In the genomic region with DNA sequence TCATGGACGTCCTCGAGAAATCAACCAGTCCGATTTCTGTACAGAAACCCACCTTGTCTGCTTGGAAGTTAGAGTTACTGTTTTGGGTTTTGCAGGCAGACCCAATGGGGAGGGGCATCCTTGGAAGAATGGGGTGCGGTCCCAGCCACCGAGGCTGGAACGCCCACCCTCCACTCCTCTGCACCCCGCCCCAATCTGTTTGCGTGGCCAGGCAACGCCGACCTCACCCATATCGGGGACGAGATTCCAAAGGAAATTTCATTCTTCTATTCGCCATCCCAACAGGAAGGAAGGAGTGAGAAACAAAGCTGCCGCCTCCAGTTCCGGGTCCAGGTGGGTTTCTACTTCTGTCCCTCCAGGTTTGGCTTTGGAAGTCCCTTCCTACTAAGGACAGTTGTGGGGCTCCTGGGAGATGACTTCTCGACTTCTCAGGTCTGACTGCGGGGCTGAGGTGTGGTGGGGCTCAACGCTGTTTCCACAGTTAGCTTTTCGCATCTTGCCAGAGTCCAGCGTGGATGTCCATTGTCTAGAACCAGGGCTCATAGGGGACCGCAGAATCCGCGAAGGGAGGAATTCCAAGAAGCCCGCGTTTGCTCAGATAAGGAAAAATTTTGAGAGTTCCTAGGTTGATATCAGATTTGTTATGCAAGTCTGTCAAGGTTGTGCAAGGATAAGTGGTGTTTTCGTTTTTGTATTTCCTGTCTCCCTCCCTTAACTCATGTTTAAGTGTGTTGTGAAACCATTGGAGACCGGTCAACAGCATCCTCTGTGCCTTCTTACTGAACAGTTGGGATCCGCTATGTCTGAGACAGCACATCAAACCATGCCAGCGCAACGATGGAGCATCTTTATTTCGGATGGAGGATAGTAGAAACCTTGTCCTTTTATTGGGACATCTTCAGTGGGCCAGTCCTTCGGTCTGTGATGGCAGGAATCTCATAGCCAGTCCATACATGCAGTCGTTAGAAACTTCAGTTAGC, we compare ENCODE assay signal across 8 mouse cellular contexts. TPM values are rescaled to one million over a fixed set of nuclear protein-coding genes. Genes with fewer than 3 reads are reported as not detected.
DNase-seq lines count a peak whose midpoint lies in the region; ATAC-seq and TF ChIP-seq lines count a peak whose summit lies in the region.

A gene (plus strand): TSS at position 157 of the 980 bp plus-strand sequence.
A gene (plus strand): TSS at position 230 of the 980 bp plus-strand sequence.

- no peaks in the 10 kb centered on the region for H3K9me3 ChIP-seq in ES-Bruce4 (replicated peaks; ENCODE audit: control insufficient read depth, insufficient read depth, low read length, poor library complexity, severe bottlenecking)
- H3K9me3 ChIP-seq in embryonic facial prominence, embryonic 14.5 days (ENCODE audit: control insufficient read depth, low read length) = no peaks in the 10 kb centered on the region
- H3K9me3 ChIP-seq in heart, embryonic 13.5 days = no peaks in the 10 kb centered on the region

- TF ChIP-seq CTCF in ES-Bruce4 (IDR thresholded peaks at IDR 0.05; ENCODE audit: low read depth, low read length) = no peak

- TF ChIP-seq EP300 in ES-Bruce4 (IDR thresholded peaks at IDR 0.05; ENCODE audit: insufficient read depth, low read depth, low read length) = no peak

- H3K27ac ChIP-seq in ES-Bruce4 (ENCODE audit: insufficient read depth, low read length) = peak within 1 kb of the TSS; percentile 75
- H3K27ac ChIP-seq in embryonic facial prominence, embryonic 14.5 days (replicated peaks; ENCODE audit: low read depth, low read length) = peak within 1 kb of the TSS; percentile 89
- peak within 1 kb of the TSS; percentile 93 for H3K27ac ChIP-seq in heart, embryonic 13.5 days (replicated peaks)

- no peak for TF ChIP-seq POLR2A in ES-Bruce4 (IDR thresholded peaks at IDR 0.05; ENCODE audit: insufficient read depth, low read length)

- H3K27me3 ChIP-seq in ES-Bruce4 (ENCODE audit: control insufficient read depth, insufficient read depth, low read length, poor library complexity, severe bottlenecking) = no peaks in the 10 kb centered on the region
- H3K27me3 ChIP-seq in embryonic facial prominence, embryonic 14.5 days (replicated peaks; ENCODE audit: control insufficient read depth, insufficient read depth, low read length) = no peaks in the 10 kb centered on the region
- H3K27me3 ChIP-seq in heart, embryonic 13.5 days (replicated peaks) = no peaks in the 10 kb centered on the region

- peak within 1 kb of the TSS; percentile 67 for H3K4me2 ChIP-seq in embryonic facial prominence, embryonic 14.5 days (ENCODE audit: low read depth, low read length)
- H3K4me2 ChIP-seq in heart, embryonic 13.5 days = peak within 1 kb of the TSS; percentile 80

- peak within 1 kb of the TSS; percentile 75 for H3K9ac ChIP-seq in ES-Bruce4 (ENCODE audit: low read depth, poor library complexity, severe bottlenecking)
- peak within 1 kb of the TSS; percentile 72 for H3K9ac ChIP-seq in embryonic facial prominence, embryonic 14.5 days (ENCODE audit: low read depth, low read length)
- peak within 1 kb of the TSS; percentile 89 for H3K9ac ChIP-seq in heart, embryonic 13.5 days

- no peaks in the 10 kb centered on the region for H3K4me1 ChIP-seq in ES-Bruce4 (ENCODE audit: control insufficient read depth, insufficient read depth, low read length)
- peaks cover 3% of the 10 kb centered on the region; the same call in 1 of the 2 replicates for H3K4me1 ChIP-seq in embryonic facial prominence, embryonic 14.5 days (ENCODE audit: control insufficient read depth, insufficient read depth, low read length)
- peaks cover 12% of the 10 kb centered on the region for H3K4me1 ChIP-seq in heart, embryonic 13.5 days

- DNase-seq in adrenal gland, adult 2 months = peak; percentile 61
- DNase-seq in embryonic facial prominence, embryonic 14.5 days (ENCODE audit: low spot score) = peak; percentile 87
- peak; percentile 52 for DNase-seq in kidney, postnatal 14 days
- peak; percentile 86 for DNase-seq in lung, postnatal 10 days
- DNase-seq in ovary, postnatal 36 days (ENCODE audit: low spot score) = peak; percentile 56

- H3K4me3 ChIP-seq in ES-Bruce4 (ENCODE audit: low read depth, low read length) = peak within 1 kb of the TSS; percentile 95
- peak within 1 kb of the TSS; percentile 55 for H3K4me3 ChIP-seq in embryonic facial prominence, embryonic 14.5 days (ENCODE audit: low read depth, low read length)
- peak within 1 kb of the TSS; percentile 79 for H3K4me3 ChIP-seq in heart, embryonic 13.5 days

- ATAC-seq in embryonic facial prominence, embryonic 14.5 days (ENCODE audit: low read depth) = peak; percentile 36
- no peak for ATAC-seq in heart, embryonic 13.5 days (ENCODE audit: extremely low read depth, insufficient number of reproducible peaks, low FRiP score, low TSS enrichment)
- ATAC-seq in megakaryocyte-erythroid progenitor cell, adult 5-6 weeks (replicated peaks; ENCODE audit: low FRiP score, low TSS enrichment, poor library complexity, severe bottlenecking) = no peak

- 5% methylated on average over 33 of the region's 33 CpGs for WGBS in embryonic facial prominence, embryonic 14.5 days
- 8% methylated on average over 33 of the region's 33 CpGs for WGBS in heart, embryonic 13.5 days

- no peaks in the 10 kb centered on the region for H3K36me3 ChIP-seq in ES-Bruce4 (ENCODE audit: control insufficient read depth, insufficient read depth, low read length, poor library complexity, severe bottlenecking)
- no peaks in the 10 kb centered on the region for H3K36me3 ChIP-seq in embryonic facial prominence, embryonic 14.5 days (ENCODE audit: control insufficient read depth, insufficient read depth, low read length)
- H3K36me3 ChIP-seq in heart, embryonic 13.5 days = no peaks in the 10 kb centered on the region

RNA-seq across cellular contexts. Expression of the first gene that starts in this region (rescaled TPM):
- polyA plus RNA-seq in ES-Bruce4 (2011; ENCODE audit: insufficient read depth, insufficient read length, low read depth, missing spikeins) = 7.0 and 7.2 TPM in 2 replicates
- 10 to 100 TPM; 45.5 to 71.4 TPM for total RNA-seq in adrenal gland, adult 2 months (2021)
- polyA plus RNA-seq in adrenal gland, adult 2 months (2012; rRNA removed) = 33.7 and 34.7 TPM in 2 replicates
- polyA plus RNA-seq in embryonic facial prominence, embryonic 14.5 days (2014; fragmentation: Nextera tagmentation; extraction: Ambion mirVana) = 63.8 and 73.0 TPM in 2 replicates
- 20.5 and 21.4 TPM in 2 replicates for polyA plus RNA-seq in heart, embryonic 13.5 days (2015; fragmentation: Nextera tagmentation; extraction: Ambion mirVana)
- total RNA-seq in megakaryocyte-erythroid progenitor cell, adult 5-6 weeks (2014; fragmentation: Nextera tagmentation) = not detected in 2 replicates
- 0.76 TPM in 1 of 2 replicates, not detected in the other for total RNA-seq in megakaryocyte-erythroid progenitor cell, adult 5-6 weeks (2017)

RNA-seq across cellular contexts. Expression of the second gene that starts in this region (rescaled TPM):
- 3.2 and 3.6 TPM in 2 replicates for polyA plus RNA-seq in ES-Bruce4 (2011; ENCODE audit: insufficient read depth, insufficient read length, low read depth, missing spikeins)
- 1 to 10 TPM; 4.4 to 7.7 TPM for total RNA-seq in adrenal gland, adult 2 months (2021)
- 2.9 and 3.2 TPM in 2 replicates for polyA plus RNA-seq in adrenal gland, adult 2 months (2012; rRNA removed)
- 8.8 and 10.3 TPM in 2 replicates for polyA plus RNA-seq in embryonic facial prominence, embryonic 14.5 days (2014; fragmentation: Nextera tagmentation; extraction: Ambion mirVana)
- polyA plus RNA-seq in heart, embryonic 13.5 days (2015; fragmentation: Nextera tagmentation; extraction: Ambion mirVana) = 3.6 and 3.9 TPM in 2 replicates
- not detected in 2 replicates for total RNA-seq in megakaryocyte-erythroid progenitor cell, adult 5-6 weeks (2014; fragmentation: Nextera tagmentation)
- not detected in 2 replicates for total RNA-seq in megakaryocyte-erythroid progenitor cell, adult 5-6 weeks (2017)

Comparison
In these comparisons a context has a peak if more than half of its experiments do, and no peak if none do; other contexts are left out.
1. RNA of the first gene that starts in this region (total RNA-seq): 45.5 to 71.4 TPM in adrenal gland, adult 2 months; 0.76 TPM in megakaryocyte-erythroid progenitor cell, adult 5-6 weeks; every median in the first group is over 10 times any median in the second.
2. RNA of the second gene that starts in this region (total RNA-seq): 4.4 to 7.7 TPM in adrenal gland, adult 2 months; not detected in megakaryocyte-erythroid progenitor cell, adult 5-6 weeks; every median in the first group is over 4 times any median in the second.
3. Peak in every context shown above with its lines, with median percentiles within 50 percentile points of each other: H3K27ac ChIP-seq, H3K4me3 ChIP-seq, H3K9ac ChIP-seq and DNase-seq.